Mouse (Mus musculus): ENCODE measurements around the gene Cep152. TPM values are rescaled to one million over a fixed set of nuclear protein-coding genes. Genes with fewer than 3 reads are reported as not detected.

Gene Cep152
- polyA plus RNA-seq, 1 experiment from 2014 or later: 3.7 TPM

GRCm38 (mm10) chr2:125548806-125549578 lies 75.9 kb downstream of the Cep152 start:
- no peak for ATAC-seq
- 47% methylated on average over 1 of the region's 1 CpGs for WGBS
- H3K9me3 ChIP-seq (ENCODE audit: control insufficient read depth, low read length): no peaks in the 10 kb centered on the region
- no peak overlapping the region for H3K4me3 ChIP-seq (ENCODE audit: low read length)
- no peak overlapping the region for H3K4me2 ChIP-seq (ENCODE audit: low read depth, low read length)
- no peak overlapping the region for H3K9ac ChIP-seq (ENCODE audit: low read depth, low read length)
- H3K27me3 ChIP-seq (replicated peaks; ENCODE audit: control insufficient read depth, insufficient read depth, low read length): no peaks in the 10 kb centered on the region
- H3K4me1 ChIP-seq (ENCODE audit: control insufficient read depth, insufficient read depth, low read length): no peaks in the 10 kb centered on the region
- no peaks in the 10 kb centered on the region for H3K36me3 ChIP-seq (ENCODE audit: control insufficient read depth, insufficient read depth, low read length)
- no peak overlapping the region for H3K27ac ChIP-seq (ENCODE audit: low read length)

GRCm38 (mm10) chr2:125544986-125545385 lies 79.9 kb downstream of the Cep152 start:
- H3K27me3 ChIP-seq (replicated peaks; ENCODE audit: control insufficient read depth, insufficient read depth, low read length): no peaks in the 10 kb centered on the region
- no peak for ATAC-seq
- no peak overlapping the region for H3K9ac ChIP-seq (ENCODE audit: low read depth, low read length)
- H3K27ac ChIP-seq (ENCODE audit: low read length): no peak overlapping the region
- no peaks in the 10 kb centered on the region for H3K4me1 ChIP-seq (ENCODE audit: control insufficient read depth, insufficient read depth, low read length)
- no peak overlapping the region for H3K4me3 ChIP-seq (ENCODE audit: low read length)
- H3K4me2 ChIP-seq (ENCODE audit: low read depth, low read length): no peak overlapping the region
- H3K9me3 ChIP-seq (ENCODE audit: control insufficient read depth, low read length): no peaks in the 10 kb centered on the region
- 86% methylated on average over 3 of the region's 3 CpGs for WGBS
- H3K36me3 ChIP-seq (ENCODE audit: control insufficient read depth, insufficient read depth, low read length): no peaks in the 10 kb centered on the region

DNA sequence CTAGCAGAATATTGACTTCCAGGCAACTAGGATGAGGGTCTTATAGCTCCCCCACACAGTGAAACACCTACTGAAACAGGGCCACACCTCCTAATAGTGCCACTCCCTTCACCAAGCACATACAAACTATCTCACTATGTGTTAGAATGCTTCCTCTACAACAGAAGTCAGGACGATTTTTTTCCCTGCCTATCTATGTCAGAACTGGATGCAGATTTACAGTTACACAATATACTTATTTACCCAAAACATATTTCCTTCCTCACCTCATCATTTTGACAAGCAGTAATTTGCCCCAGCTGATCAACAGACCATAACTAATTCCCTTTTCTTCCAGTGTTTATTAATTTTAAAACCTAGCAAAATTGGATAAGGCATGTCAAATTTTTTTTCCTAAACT lies 81.3 kb downstream of the Cep152 start:
- WGBS: 71% methylated on average over 1 of the region's 1 CpGs
- ATAC-seq: no peak

GRCm38 (mm10) chr2:125541451-125541850 lies 83.5 kb downstream of the Cep152 start:
- ATAC-seq: no peak
- no peak overlapping the region for H3K4me2 ChIP-seq (ENCODE audit: low read depth, low read length)
- H3K4me3 ChIP-seq (ENCODE audit: low read length): no peak overlapping the region

More for the DNA sequence above, 81.3 kb downstream of the Cep152 start:
- no peak overlapping the region for H3K4me3 ChIP-seq (ENCODE audit: low read length)
- H3K27me3 ChIP-seq (replicated peaks; ENCODE audit: control insufficient read depth, insufficient read depth, low read length): no peaks in the 10 kb centered on the region
- no peaks in the 10 kb centered on the region for H3K9me3 ChIP-seq (ENCODE audit: control insufficient read depth, low read length)
- H3K36me3 ChIP-seq (ENCODE audit: control insufficient read depth, insufficient read depth, low read length): no peaks in the 10 kb centered on the region
- H3K9ac ChIP-seq (ENCODE audit: low read depth, low read length): no peak overlapping the region
- H3K27ac ChIP-seq (ENCODE audit: low read length): no peak overlapping the region
- no peak overlapping the region for H3K4me2 ChIP-seq (ENCODE audit: low read depth, low read length)
- H3K4me1 ChIP-seq (ENCODE audit: control insufficient read depth, insufficient read depth, low read length): no peaks in the 10 kb centered on the region

DNA sequence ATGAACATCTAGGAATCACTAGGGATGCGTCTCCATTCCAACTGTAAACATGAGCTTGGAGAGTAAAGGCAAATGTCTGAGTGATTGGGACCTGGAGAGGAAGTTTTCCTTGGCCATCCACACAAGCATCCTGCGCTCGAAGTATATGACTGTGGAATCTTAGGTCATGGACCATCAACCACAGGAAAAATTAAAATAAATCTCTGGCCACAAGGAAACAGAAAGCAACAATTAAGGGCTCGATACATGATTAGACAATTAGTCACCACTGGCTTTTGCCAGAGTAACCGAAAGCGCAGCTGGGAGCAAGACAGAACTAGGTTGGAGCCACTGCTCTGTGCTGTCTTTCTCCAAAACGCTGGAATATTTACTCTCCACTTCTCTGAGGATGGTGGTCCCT lies 84.3 kb downstream of the Cep152 start:
- H3K36me3 ChIP-seq (ENCODE audit: control insufficient read depth, insufficient read depth, low read length): no peaks in the 10 kb centered on the region
- H3K9ac ChIP-seq (ENCODE audit: low read depth, low read length): no peak overlapping the region
- H3K27me3 ChIP-seq (replicated peaks; ENCODE audit: control insufficient read depth, insufficient read depth, low read length): no peaks in the 10 kb centered on the region
- H3K4me2 ChIP-seq (ENCODE audit: low read depth, low read length): no peak overlapping the region
- WGBS: 74% methylated on average over 7 of the region's 7 CpGs
- H3K4me3 ChIP-seq (ENCODE audit: low read length): no peak overlapping the region
- no peaks in the 10 kb centered on the region for H3K4me1 ChIP-seq (ENCODE audit: control insufficient read depth, insufficient read depth, low read length)
- H3K9me3 ChIP-seq (ENCODE audit: control insufficient read depth, low read length): no peaks in the 10 kb centered on the region
- ATAC-seq: no peak
- no peak overlapping the region for H3K27ac ChIP-seq (ENCODE audit: low read length)

More at GRCm38 (mm10) chr2:125541451-125541850, 83.5 kb downstream of the Cep152 start:
- Histone ChIP-seq H3K27me3 (replicated peaks; ENCODE audit: control insufficient read depth, insufficient read depth, low read length) (no peaks in the 10 kb centered on the region), H3K9ac (ENCODE audit: low read depth, low read length) (no peak overlapping the region), H3K4me1 (ENCODE audit: control insufficient read depth, insufficient read depth, low read length) (no peaks in the 10 kb centered on the region), H3K27ac (ENCODE audit: low read length) (no peak overlapping the region), H3K9me3 (ENCODE audit: control insufficient read depth, low read length) (no peaks in the 10 kb centered on the region), H3K36me3 (ENCODE audit: control insufficient read depth, insufficient read depth, low read length) (no peaks in the 10 kb centered on the region)
- 66% methylated on average over 7 of the region's 7 CpGs for WGBS

- Histone ChIP-seq H3K4me2 (ENCODE audit: low read depth, low read length) (no peak overlapping the region), H3K36me3 (ENCODE audit: control insufficient read depth, insufficient read depth, low read length) (no peaks in the 10 kb centered on the region), H3K9me3 (ENCODE audit: control insufficient read depth, low read length) (no peaks in the 10 kb centered on the region), H3K9ac (ENCODE audit: low read depth, low read length) (no peak overlapping the region), H3K4me3 (ENCODE audit: low read length) (no peak overlapping the region), H3K4me1 (ENCODE audit: control insufficient read depth, insufficient read depth, low read length) (no peaks in the 10 kb centered on the region), H3K27ac (ENCODE audit: low read length) (no peak overlapping the region), H3K27me3 (replicated peaks; ENCODE audit: control insufficient read depth, insufficient read depth, low read length) (no peaks in the 10 kb centered on the region)
- 83% methylated on average over 3 of the region's 3 CpGs for WGBS
- ATAC-seq: no peak
Observed at GRCm38 (mm10) chr2:125539640-125540039, 85.3 kb downstream of the Cep152 start.

DNA sequence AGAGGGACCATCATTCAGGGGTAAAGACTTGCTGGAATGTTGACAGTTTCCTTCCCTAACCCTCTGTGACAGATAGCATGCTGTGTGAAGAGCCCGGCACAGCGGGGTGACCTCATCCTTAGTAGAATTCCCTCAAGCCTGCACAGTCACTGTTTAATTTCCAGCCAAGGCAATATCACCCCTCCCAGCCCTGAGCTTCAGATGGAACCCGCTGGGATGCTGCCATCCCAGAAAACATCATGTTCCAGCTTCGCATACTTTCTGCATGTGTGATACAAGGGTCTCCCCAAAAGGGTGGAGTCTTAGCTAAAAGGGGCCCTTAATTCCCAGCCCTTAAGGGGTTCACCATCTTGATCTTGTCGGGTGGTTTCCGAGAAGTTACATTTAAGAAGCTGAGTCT lies 94.2 kb downstream of the Cep152 start:
- H3K27me3 ChIP-seq (replicated peaks; ENCODE audit: control insufficient read depth, insufficient read depth, low read length): no peaks in the 10 kb centered on the region
- no peak overlapping the region for H3K9ac ChIP-seq (ENCODE audit: low read depth, low read length)
- no peaks in the 10 kb centered on the region for H3K9me3 ChIP-seq (ENCODE audit: control insufficient read depth, low read length)
- WGBS: 49% methylated on average over 6 of the region's 6 CpGs
- ATAC-seq: peak; percentile 82
- no peaks in the 10 kb centered on the region for H3K4me1 ChIP-seq (ENCODE audit: control insufficient read depth, insufficient read depth, low read length)
- H3K36me3 ChIP-seq (ENCODE audit: control insufficient read depth, insufficient read depth, low read length): no peaks in the 10 kb centered on the region
- H3K27ac ChIP-seq (ENCODE audit: low read length): peak overlapping the region; percentile 51; the same call in 1 of the 2 replicates
- no peak overlapping the region for H3K4me2 ChIP-seq (ENCODE audit: low read depth, low read length)
- H3K4me3 ChIP-seq (ENCODE audit: low read length): no peak overlapping the region

DNA sequence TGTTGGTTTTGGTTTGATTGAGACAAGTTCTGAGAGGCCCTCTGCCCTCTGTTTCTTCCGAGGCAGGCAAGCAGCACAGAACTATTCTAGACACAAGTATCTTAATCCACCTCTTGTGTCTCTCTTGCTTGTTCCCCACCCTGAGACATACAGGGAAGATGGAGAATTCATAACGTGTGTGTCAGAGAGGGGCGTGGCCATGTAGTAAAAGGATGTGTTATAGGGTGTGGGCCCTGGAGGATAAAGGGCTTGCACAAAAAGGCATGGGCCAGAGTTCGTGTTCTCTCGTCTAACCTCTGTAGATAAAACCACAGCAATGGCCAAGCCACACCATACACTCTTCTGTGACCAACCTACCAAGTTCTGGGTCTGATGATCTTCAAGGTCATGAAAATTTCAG lies 98.3 kb downstream of the Cep152 start:
- no peak for ATAC-seq
- H3K36me3 ChIP-seq (ENCODE audit: control insufficient read depth, insufficient read depth, low read length): no peaks in the 10 kb centered on the region
- no peak overlapping the region for H3K27ac ChIP-seq (ENCODE audit: low read length)
- H3K4me2 ChIP-seq (ENCODE audit: low read depth, low read length): no peak overlapping the region
- H3K9ac ChIP-seq (ENCODE audit: low read depth, low read length): no peak overlapping the region
- no peaks in the 10 kb centered on the region for H3K4me1 ChIP-seq (ENCODE audit: control insufficient read depth, insufficient read depth, low read length)
- 73% methylated on average over 5 of the region's 5 CpGs for WGBS
- H3K27me3 ChIP-seq (replicated peaks; ENCODE audit: control insufficient read depth, insufficient read depth, low read length): no peaks in the 10 kb centered on the region
- H3K4me3 ChIP-seq (ENCODE audit: low read length): no peak overlapping the region
- no peaks in the 10 kb centered on the region for H3K9me3 ChIP-seq (ENCODE audit: control insufficient read depth, low read length)

GRCm38 (mm10) chr2:125525484-125525883 lies 99.4 kb downstream of the Cep152 start:
- Histone ChIP-seq H3K4me3 (ENCODE audit: low read length) (no peak overlapping the region), H3K4me2 (ENCODE audit: low read depth, low read length) (no peak overlapping the region), H3K9me3 (ENCODE audit: control insufficient read depth, low read length) (no peaks in the 10 kb centered on the region), H3K27me3 (replicated peaks; ENCODE audit: control insufficient read depth, insufficient read depth, low read length) (no peaks in the 10 kb centered on the region), H3K27ac (ENCODE audit: low read length) (no peak overlapping the region), H3K4me1 (ENCODE audit: control insufficient read depth, insufficient read depth, low read length) (no peaks in the 10 kb centered on the region), H3K36me3 (ENCODE audit: control insufficient read depth, insufficient read depth, low read length) (no peaks in the 10 kb centered on the region), H3K9ac (ENCODE audit: low read depth, low read length) (no peak overlapping the region)
- WGBS: 78% methylated on average over 2 of the region's 2 CpGs
- ATAC-seq: no peak

- H3K4me3 ChIP-seq (ENCODE audit: low read length): no peak overlapping the region
- H3K36me3 ChIP-seq (ENCODE audit: control insufficient read depth, insufficient read depth, low read length): no peaks in the 10 kb centered on the region
- H3K9me3 ChIP-seq (ENCODE audit: control insufficient read depth, low read length): no peaks in the 10 kb centered on the region
- H3K4me2 ChIP-seq (ENCODE audit: low read depth, low read length): no peak overlapping the region
- no peaks in the 10 kb centered on the region for H3K27me3 ChIP-seq (replicated peaks; ENCODE audit: control insufficient read depth, insufficient read depth, low read length)
- H3K9ac ChIP-seq (ENCODE audit: low read depth, low read length): no peak overlapping the region
- no peaks in the 10 kb centered on the region for H3K4me1 ChIP-seq (ENCODE audit: control insufficient read depth, insufficient read depth, low read length)
- H3K27ac ChIP-seq (ENCODE audit: low read length): no peak overlapping the region
- peak; percentile 50 for ATAC-seq
- 13% methylated on average over 4 of the region's 4 CpGs for WGBS
Observed at GRCm38 (mm10) chr2:125516594-125516993, 108.3 kb downstream of the Cep152 start.
